Mouse (Mus musculus): ENCODE results near the gene 4931406C07Rik. TPM values are rescaled to one million over a fixed set of nuclear protein-coding genes. Genes with fewer than 3 reads are reported as not detected.
"Not testable (repeated sequence)": the region's sequence is repeated elsewhere in the genome, so short reads cannot be mapped to it uniquely, and the experiment has no call there.

4931406C07Rik gene
- polyA plus RNA-seq, 1 experiment from 2014 or later: 29.4 TPM

- Histone ChIP-seq H3K9me3 (ENCODE audit: low read length) (no peaks in the 10 kb centered on the region), H3K9ac (replicated peaks; ENCODE audit: low read length) (no peak overlapping the region), H3K4me2 (replicated peaks; ENCODE audit: low read depth, low read length) (no peak overlapping the region), H3K27ac (ENCODE audit: low read length) (no peak overlapping the region), H3K36me3 (ENCODE audit: insufficient read depth, low read length) (peaks cover 52% of the 10 kb centered on the region), H3K4me1 (ENCODE audit: insufficient read depth, low read length) (peaks cover 24% of the 10 kb centered on the region), H3K4me3 (ENCODE audit: low read length) (no peak overlapping the region), H3K27me3 (ENCODE audit: insufficient read depth, low read length) (no peaks in the 10 kb centered on the region)
- WGBS: 76% methylated on average over 1 of the region's 1 CpGs
- no peak for ATAC-seq (ENCODE audit: low FRiP score, low TSS enrichment)
Measured at GRCm38 (mm10) chr9:15310179-15310578, 3.9 kb upstream of the 4931406C07Rik start.

GRCm38 (mm10) chr9:15309425-15309824 lies 3.2 kb upstream of the 4931406C07Rik start:
- no peaks in the 10 kb centered on the region for H3K9me3 ChIP-seq (ENCODE audit: low read length)
- 59% methylated on average over 4 of the region's 4 CpGs for WGBS
- no peak overlapping the region; the same call in 1 of the 2 replicates for H3K9ac ChIP-seq (replicated peaks; ENCODE audit: low read length)
- H3K4me1 ChIP-seq (ENCODE audit: insufficient read depth, low read length): peaks cover 24% of the 10 kb centered on the region
- ATAC-seq (ENCODE audit: low FRiP score, low TSS enrichment): no peak
- peak overlapping the region; percentile 17 for H3K4me3 ChIP-seq (ENCODE audit: low read length)
- H3K36me3 ChIP-seq (ENCODE audit: insufficient read depth, low read length): peaks cover 45% of the 10 kb centered on the region
- H3K27ac ChIP-seq (ENCODE audit: low read length): no peak overlapping the region
- H3K27me3 ChIP-seq (ENCODE audit: insufficient read depth, low read length): no peaks in the 10 kb centered on the region
- peak overlapping the region; percentile 38 for H3K4me2 ChIP-seq (replicated peaks; ENCODE audit: low read depth, low read length)

GRCm38 (mm10) chr9:15308254-15308653 lies 2.0 kb upstream of the 4931406C07Rik start:
- Histone ChIP-seq H3K27ac (ENCODE audit: low read length) (no peak overlapping the region), H3K36me3 (ENCODE audit: insufficient read depth, low read length) (peaks cover 33% of the 10 kb centered on the region), H3K4me1 (ENCODE audit: insufficient read depth, low read length) (peaks cover 24% of the 10 kb centered on the region), H3K9me3 (ENCODE audit: low read length) (no peaks in the 10 kb centered on the region), H3K4me2 (replicated peaks; ENCODE audit: low read depth, low read length) (peak overlapping the region; percentile 33), H3K9ac (replicated peaks; ENCODE audit: low read length) (no peak overlapping the region), H3K4me3 (ENCODE audit: low read length) (0 out of 2 replicates have a peak overlapping the region, but pooled peaks have one; percentile 3), H3K27me3 (ENCODE audit: insufficient read depth, low read length) (no peaks in the 10 kb centered on the region)
- ATAC-seq (ENCODE audit: low FRiP score, low TSS enrichment): no peak
- 59% methylated on average over 2 of the region's 2 CpGs for WGBS

GRCm38 (mm10) chr9:15307257-15307656 lies 1.0 kb upstream of the 4931406C07Rik start:
- WGBS: 6% methylated on average over 6 of the region's 6 CpGs
- H3K36me3 ChIP-seq (ENCODE audit: insufficient read depth, low read length): peaks cover 27% of the 10 kb centered on the region
- H3K27ac ChIP-seq (ENCODE audit: low read length): peak overlapping the region; percentile 93; the same call in 1 of the 2 replicates
- H3K27me3 ChIP-seq (ENCODE audit: insufficient read depth, low read length): no peaks in the 10 kb centered on the region
- H3K9me3 ChIP-seq (ENCODE audit: low read length): no peaks in the 10 kb centered on the region
- no peak for ATAC-seq (ENCODE audit: low FRiP score, low TSS enrichment)
- peak overlapping the region; percentile 99 for H3K9ac ChIP-seq (replicated peaks; ENCODE audit: low read length)
- peak overlapping the region; percentile 69 for H3K4me2 ChIP-seq (replicated peaks; ENCODE audit: low read depth, low read length)
- peaks cover 28% of the 10 kb centered on the region for H3K4me1 ChIP-seq (ENCODE audit: insufficient read depth, low read length)
- H3K4me3 ChIP-seq (ENCODE audit: low read length): peak overlapping the region; percentile 97

- peaks cover 37% of the 10 kb centered on the region for H3K4me1 ChIP-seq (ENCODE audit: insufficient read depth, low read length)
Measured at GRCm38 (mm10) chr9:15305503-15306397, 498 bp downstream of the 4931406C07Rik start, which contains the start of gene Taf1d. TSS of gene Taf1d (plus strand) at chr9:15306214.

GRCm38 (mm10) chr9:15302881-15303280 lies 3.4 kb downstream of the 4931406C07Rik start:
- Histone ChIP-seq H3K9ac (replicated peaks; ENCODE audit: low read length) (no peak overlapping the region), H3K27me3 (ENCODE audit: insufficient read depth, low read length) (no peaks in the 10 kb centered on the region), H3K27ac (ENCODE audit: low read length) (peak overlapping the region; percentile 3; the same call in 1 of the 2 replicates), H3K4me3 (ENCODE audit: low read length) (no peak overlapping the region), H3K9me3 (ENCODE audit: low read length) (no peaks in the 10 kb centered on the region), H3K36me3 (ENCODE audit: insufficient read depth, low read length) (no peaks in the 10 kb centered on the region), H3K4me1 (ENCODE audit: insufficient read depth, low read length) (peaks cover 23% of the 10 kb centered on the region), H3K4me2 (replicated peaks; ENCODE audit: low read depth, low read length) (no peak overlapping the region)
- no peak for ATAC-seq (ENCODE audit: low FRiP score, low TSS enrichment)
- WGBS: 74% methylated on average over 2 of the region's 2 CpGs

More at GRCm38 (mm10) chr9:15305503-15306397, 498 bp downstream of the 4931406C07Rik start, which contains the start of gene Taf1d:
- 10% methylated on average over 45 of the region's 45 CpGs for WGBS
- peak; percentile 96 for ATAC-seq (ENCODE audit: low FRiP score, low TSS enrichment)
- Histone ChIP-seq H3K36me3 (ENCODE audit: insufficient read depth, low read length) (peaks cover 21% of the 10 kb centered on the region), H3K4me3 (ENCODE audit: low read length) (peak within 1 kb of the TSS; percentile 97), H3K9ac (replicated peaks; ENCODE audit: low read length) (peak within 1 kb of the TSS; percentile 99), H3K4me2 (replicated peaks; ENCODE audit: low read depth, low read length) (peak within 1 kb of the TSS; percentile 69), H3K9me3 (ENCODE audit: low read length) (no peaks in the 10 kb centered on the region), H3K27ac (ENCODE audit: low read length) (peak within 1 kb of the TSS; percentile 93), H3K27me3 (ENCODE audit: insufficient read depth, low read length) (no peaks in the 10 kb centered on the region)

- not testable (repeated sequence) for H3K4me3 ChIP-seq (ENCODE audit: low read length); H3K4me2 ChIP-seq (replicated peaks; ENCODE audit: low read depth, low read length); H3K9me3 ChIP-seq (ENCODE audit: low read length); H3K27me3 ChIP-seq (ENCODE audit: insufficient read depth, low read length); ATAC-seq (ENCODE audit: low FRiP score, low TSS enrichment); H3K9ac ChIP-seq (replicated peaks; ENCODE audit: low read length); H3K36me3 ChIP-seq (ENCODE audit: insufficient read depth, low read length); H3K27ac ChIP-seq (ENCODE audit: low read length)
- peaks cover 14% of the 10 kb centered on the region for H3K4me1 ChIP-seq (ENCODE audit: insufficient read depth, low read length)
- WGBS: 80% methylated on average over 6 of the region's 6 CpGs
Measured at GRCm38 (mm10) chr9:15302006-15302405, 4.2 kb downstream of the 4931406C07Rik start.

GRCm38 (mm10) chr9:15301399-15301798 lies 4.8 kb downstream of the 4931406C07Rik start:
- H3K4me2 ChIP-seq (replicated peaks; ENCODE audit: low read depth, low read length): peak overlapping the region; percentile 26; the same call in 1 of the 2 replicates
- H3K9me3 ChIP-seq (ENCODE audit: low read length): no peaks in the 10 kb centered on the region
- H3K9ac ChIP-seq (replicated peaks; ENCODE audit: low read length): peak overlapping the region; percentile 41; the same call in 1 of the 2 replicates
- H3K27ac ChIP-seq (ENCODE audit: low read length): peak overlapping the region; percentile 80
- peaks cover 13% of the 10 kb centered on the region; the same call in 1 of the 2 replicates for H3K4me1 ChIP-seq (ENCODE audit: insufficient read depth, low read length)
- WGBS: 10% methylated on average over 6 of the region's 6 CpGs
- peak; percentile 41; the same call in 1 of the 2 replicates for ATAC-seq (ENCODE audit: low FRiP score, low TSS enrichment)
- H3K27me3 ChIP-seq (ENCODE audit: insufficient read depth, low read length): no peaks in the 10 kb centered on the region
- H3K4me3 ChIP-seq (ENCODE audit: low read length): peak overlapping the region; percentile 19; the same call in 1 of the 2 replicates
- H3K36me3 ChIP-seq (ENCODE audit: insufficient read depth, low read length): no peaks in the 10 kb centered on the region

GRCm38 (mm10) chr9:15300056-15300455 lies 6.2 kb downstream of the 4931406C07Rik start:
- Histone ChIP-seq H3K9me3 (ENCODE audit: low read length) (no peaks in the 10 kb centered on the region), H3K27me3 (ENCODE audit: insufficient read depth, low read length) (no peaks in the 10 kb centered on the region), H3K36me3 (ENCODE audit: insufficient read depth, low read length) (no peaks in the 10 kb centered on the region), H3K9ac (replicated peaks; ENCODE audit: low read length) (no peak overlapping the region), H3K4me1 (ENCODE audit: insufficient read depth, low read length) (peaks cover 13% of the 10 kb centered on the region; the same call in 1 of the 2 replicates), H3K27ac (ENCODE audit: low read length) (no peak overlapping the region), H3K4me2 (replicated peaks; ENCODE audit: low read depth, low read length) (no peak overlapping the region), H3K4me3 (ENCODE audit: low read length) (no peak overlapping the region)
- no peak for ATAC-seq (ENCODE audit: low FRiP score, low TSS enrichment)
- WGBS: 94% methylated on average over 5 of the region's 5 CpGs

Data from kidney, embryonic 16.5 days (tissue).